Mouse (Mus musculus) left cerebral cortex, adult 11 months (tissue): ENCODE measurements around the gene Gli1.
A peak's percentile ranks its signal among the peaks of the same experiment; 100 is the strongest.

Experiments used
- DNase-seq: peaks from one replicate; pipeline ENCODE4 v3.0.0; 2022; ENCODE audit warnings: low spot score

The Gli1 gene

GRCm38 (mm10) chr10:127291881-127292638 lies 49.7 kb downstream of the Gli1 start:
- no peak for DNase-seq

DNA sequence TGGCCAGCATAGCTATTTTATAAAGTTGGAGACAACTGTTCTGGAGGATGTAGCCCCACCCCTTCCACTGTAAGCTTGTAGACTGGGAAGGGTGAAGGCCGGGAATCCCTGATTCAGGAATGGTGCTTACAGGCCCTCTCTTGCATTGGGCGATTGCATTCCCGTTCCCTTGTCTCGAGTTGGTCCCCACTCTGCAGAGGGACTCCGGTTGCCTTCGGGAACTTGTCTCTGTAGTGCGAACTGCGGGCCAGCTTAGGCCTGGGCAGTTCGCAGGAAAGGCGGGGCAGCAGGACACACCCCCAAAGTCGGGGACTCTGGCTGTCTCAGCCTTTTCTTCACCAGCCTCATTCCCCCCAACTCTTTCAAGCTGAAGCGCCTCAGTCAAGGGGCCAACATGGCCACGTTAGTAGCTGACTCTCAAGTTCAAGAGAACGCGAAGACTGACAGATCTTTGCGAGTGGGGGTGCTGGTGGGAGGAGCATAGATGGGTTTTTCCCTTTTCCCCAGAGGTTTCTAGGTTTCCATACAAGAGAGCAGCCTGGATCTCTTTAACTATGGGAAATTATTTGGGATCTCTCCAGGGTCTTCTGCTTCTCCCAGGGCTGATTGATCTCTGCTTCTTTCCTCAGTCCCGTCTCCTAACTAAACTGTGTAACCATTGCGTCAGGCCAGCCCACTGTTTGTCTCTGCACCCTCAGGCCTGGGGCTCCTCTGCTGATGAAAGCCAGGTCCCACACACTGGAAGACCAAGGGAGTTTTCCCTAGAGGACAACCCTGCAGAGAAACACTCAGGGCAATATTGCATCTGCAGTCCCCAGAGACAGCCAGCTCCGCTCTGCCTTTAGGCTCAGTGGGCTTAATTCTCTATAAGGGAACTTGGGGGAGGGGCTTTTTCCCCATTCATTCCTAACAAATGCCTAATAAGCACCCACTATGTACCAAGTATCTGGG lies 50.6 kb downstream of the Gli1 start:
- no peak for DNase-seq

- peak; percentile 99 for DNase-seq
Measured at GRCm38 (mm10) chr10:127290307-127290929, 51.4 kb downstream of the Gli1 start.

DNA sequence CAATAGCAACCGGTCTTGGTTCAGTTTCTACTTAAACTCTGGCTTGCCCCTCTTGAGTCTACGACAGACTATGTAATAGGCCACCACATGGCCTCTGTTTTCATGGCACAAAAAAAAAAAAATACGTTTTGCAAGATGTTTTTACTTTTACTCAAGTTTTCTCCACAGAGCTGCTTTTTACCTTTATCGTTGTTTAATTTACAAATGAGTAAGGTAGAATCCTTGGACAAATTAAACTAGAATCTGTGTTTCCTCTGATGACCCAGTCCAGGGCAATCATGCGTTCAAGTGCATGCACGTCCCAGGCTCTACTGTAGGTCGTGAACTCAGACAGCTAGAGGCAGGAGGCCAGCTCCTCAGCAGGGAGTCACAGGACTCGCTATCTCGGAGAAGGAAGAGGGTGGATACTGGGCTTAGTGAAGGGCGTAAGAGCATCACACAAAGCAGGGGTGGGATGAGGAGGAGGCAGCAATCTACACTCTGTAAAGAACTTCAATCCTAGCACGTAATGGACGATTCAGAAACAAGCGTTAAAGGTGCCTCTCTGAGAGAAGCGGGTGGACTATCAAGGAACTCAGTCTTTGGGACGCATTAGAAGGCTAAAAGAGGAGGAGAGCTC lies 52.1 kb downstream of the Gli1 start:
- DNase-seq, result no peak

- peak; percentile 81 for DNase-seq
Measured at GRCm38 (mm10) chr10:127288800-127289572, 52.8 kb downstream of the Gli1 start, which contains the start of gene Mbd6. Gene Mbd6, minus strand, starts transcription at chr10:127289018.

DNA sequence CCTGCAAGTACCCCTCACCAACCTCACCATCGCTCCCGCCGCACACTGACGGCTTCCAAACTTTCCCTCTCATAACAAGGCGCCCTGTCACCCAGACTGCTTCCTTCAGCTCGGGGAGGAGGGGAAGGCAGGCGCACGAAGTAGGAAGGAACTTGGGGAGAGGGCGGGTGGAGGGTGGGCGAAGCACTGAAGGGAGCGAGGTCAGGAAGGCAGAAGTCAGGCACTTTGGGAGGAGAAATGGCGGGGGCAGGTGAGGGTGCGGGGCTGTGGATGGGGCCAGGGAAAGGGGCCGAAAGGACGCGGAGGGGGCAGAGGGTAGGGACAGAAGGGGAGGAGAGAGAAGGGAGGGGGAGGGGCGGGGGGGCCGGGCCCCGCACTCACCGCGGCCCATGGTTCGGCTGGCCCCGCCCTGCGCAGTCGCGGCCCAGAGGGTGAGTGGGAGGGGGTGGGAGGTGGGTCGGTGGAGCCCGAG lies 53.4 kb downstream of the Gli1 start:
- no peak for DNase-seq

DNA sequence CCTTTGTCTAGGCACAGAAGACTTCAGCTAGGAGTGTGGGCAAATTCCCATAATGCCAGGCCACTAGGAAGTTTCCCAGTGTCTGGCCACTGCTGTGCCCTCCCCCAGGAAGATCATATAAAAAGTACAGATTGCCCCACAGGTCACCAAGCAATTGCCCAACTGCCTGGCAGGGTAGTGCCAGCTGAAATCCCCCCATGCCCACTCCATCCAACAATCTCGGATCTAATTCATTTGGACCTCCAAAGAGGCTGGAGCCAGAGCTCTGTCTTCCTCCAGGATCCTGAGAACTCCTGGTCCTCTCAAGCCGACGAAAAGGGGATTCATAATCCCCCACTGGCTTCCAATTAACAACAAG lies 53.9 kb downstream of the Gli1 start:
- DNase-seq, result no peak

GRCm38 (mm10) chr10:127287271-127287935 lies 54.4 kb downstream of the Gli1 start:
- DNase-seq, result no peak

- DNase-seq, result no peak
Measured at GRCm38 (mm10) chr10:127286730-127287129, 55.0 kb downstream of the Gli1 start.

GRCm38 (mm10) chr10:127286194-127286593 lies 55.6 kb downstream of the Gli1 start:
- DNase-seq, result no peak

- DNase-seq, result no peak
Measured at GRCm38 (mm10) chr10:127285644-127286043, 56.1 kb downstream of the Gli1 start.

- no peak for DNase-seq
Measured at GRCm38 (mm10) chr10:127284724-127285500, 56.9 kb downstream of the Gli1 start.

DNA sequence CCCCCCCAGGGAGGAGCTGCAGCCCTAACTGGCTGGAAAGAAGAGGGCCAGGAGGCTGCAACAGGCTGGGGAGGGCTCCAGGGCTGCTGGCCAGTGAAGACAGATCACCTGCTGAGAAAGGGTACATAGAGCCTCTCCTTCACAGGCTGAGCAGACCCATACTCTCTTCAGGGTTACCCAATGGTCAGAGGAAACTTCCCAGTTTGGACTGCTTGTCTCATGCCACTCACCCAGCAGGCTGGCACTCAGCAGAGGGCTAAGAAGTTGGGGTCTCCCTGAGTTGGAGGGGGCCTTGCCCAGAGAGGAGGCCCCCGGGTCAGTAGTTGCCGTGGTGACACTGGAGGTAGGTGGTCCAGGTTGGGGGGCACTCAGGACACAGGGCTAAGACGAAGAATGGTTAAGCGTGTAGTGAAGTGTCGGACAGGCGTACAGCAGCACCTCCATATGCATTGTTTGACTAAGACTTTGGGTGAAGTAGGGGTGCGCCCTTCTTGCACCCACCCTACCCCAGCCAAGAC lies 57.6 kb downstream of the Gli1 start:
- DNase-seq, result no peak

- DNase-seq, result no peak
Measured at GRCm38 (mm10) chr10:127282620-127283215, 59.1 kb downstream of the Gli1 start.

DNA sequence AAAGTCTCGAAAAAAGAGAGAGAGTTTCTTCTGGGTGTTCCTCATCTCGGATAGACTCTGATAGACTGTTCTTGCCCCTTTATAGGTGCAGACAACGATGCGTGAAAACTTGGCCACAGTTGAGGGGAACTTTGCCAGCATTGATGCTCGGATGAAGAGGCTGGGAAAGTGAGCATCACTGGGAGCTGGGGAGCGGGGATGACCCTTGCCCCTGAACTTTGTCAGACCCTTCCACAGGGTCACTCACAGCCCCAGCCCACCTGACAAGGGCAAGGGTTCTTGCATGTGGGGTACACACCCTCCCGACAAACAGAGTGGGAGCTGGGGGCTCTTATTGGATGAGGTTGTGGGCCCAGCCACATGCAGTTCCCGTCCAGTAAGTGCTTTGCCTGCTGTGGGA lies 60.5 kb downstream of the Gli1 start:
- no peak for DNase-seq
